Mouse (Mus musculus): ENCODE measurements around the gene P3h3.

- no peak for TF ChIP-seq TAL1 (IDR thresholded peaks at IDR 0.05; ENCODE audit: low read length)
- TF ChIP-seq GATA1 (IDR thresholded peaks at IDR 0.05; ENCODE audit: low read length), result no peak
These were observed 43.4 kb upstream of the P3h3 start for GRCm38 (mm10) chr6:124900801-124901480.
